Mouse (Mus musculus) liver, embryonic 12.5 days (tissue): ENCODE results near the gene Dock2. TPM values are rescaled to one million over a fixed set of nuclear protein-coding genes. Genes with fewer than 3 reads are reported as not detected.
"Not testable (repeated sequence)": the region's sequence is repeated elsewhere in the genome, so short reads cannot be mapped to it uniquely, and the experiment has no call there.

Experiments
- ATAC-seq: fragments of 200-750 bp; cut with Nextera tagmentation; 2 replicates; pipeline ENCODE4 v1.8.0; 2017; ENCODE audit warnings: moderate number of reproducible peaks, mild to moderate bottlenecking, moderate library complexity
- H3K27ac ChIP-seq: fragments of 300-500 bp; sonication (generic); 2 replicates; pipeline ENCODE4 v1.5.1; 2016; ENCODE audit warnings: mild to moderate bottlenecking
- H3K27me3 ChIP-seq: fragments of 300-500 bp; sonication (generic); replicated peaks from 2 replicates; pipeline ENCODE4 v1.6.1; 2016; ENCODE audit warnings: mild to moderate bottlenecking, moderate library complexity
- H3K36me3 ChIP-seq: fragments of 300-500 bp; sonication (generic); 2 replicates; pipeline ENCODE4 v1.6.1; 2016; ENCODE audit warnings: mild to moderate bottlenecking, moderate library complexity
- H3K4me1 ChIP-seq: fragments of 300-500 bp; sonication (generic); 2 replicates; pipeline ENCODE4 v1.6.1; 2016
- H3K4me2 ChIP-seq: fragments of 300-500 bp; sonication (generic); 2 replicates; pipeline ENCODE4 v1.6.1; 2016; ENCODE audit warnings: mild to moderate bottlenecking, moderate library complexity
- H3K4me3 ChIP-seq: fragments of 300-500 bp; sonication (generic); 2 replicates; pipeline ENCODE4 v1.5.1; 2016; ENCODE audit warnings: mild to moderate bottlenecking, moderate library complexity
- H3K9ac ChIP-seq: fragments of 300-500 bp; sonication (generic); 2 replicates; pipeline ENCODE4 v1.6.1; 2016; ENCODE audit warnings: mild to moderate bottlenecking, moderate library complexity
- H3K9me3 ChIP-seq: fragments of 300-500 bp; sonication (generic); replicated peaks from 2 replicates; pipeline ENCODE4 v1.6.1; 2016; ENCODE audit warnings: mild to moderate bottlenecking, moderate library complexity
- WGBS: fragments of 180-500 bp; shearing (Covaris S2); methylation state at CpG from one replicate; pipeline ENCODE4 v1.1.7; 2016; ENCODE audit not compliant: insufficient replicate concordance; 5-methylcytosine and 5-hydroxymethylcytosine counted together
- polyA plus RNA-seq: library from polyadenylated mRNA; unstranded; fragments of >200 nt; fragmentation: Nextera tagmentation; extraction: Ambion mirVana; gene quantifications from 2 replicates; pipeline ENCODE4 v1.2.1, GENCODE M21; 2016

Dock2 gene
- 6.1 and 6.3 TPM in 2 replicates for polyA plus RNA-seq

DNA sequence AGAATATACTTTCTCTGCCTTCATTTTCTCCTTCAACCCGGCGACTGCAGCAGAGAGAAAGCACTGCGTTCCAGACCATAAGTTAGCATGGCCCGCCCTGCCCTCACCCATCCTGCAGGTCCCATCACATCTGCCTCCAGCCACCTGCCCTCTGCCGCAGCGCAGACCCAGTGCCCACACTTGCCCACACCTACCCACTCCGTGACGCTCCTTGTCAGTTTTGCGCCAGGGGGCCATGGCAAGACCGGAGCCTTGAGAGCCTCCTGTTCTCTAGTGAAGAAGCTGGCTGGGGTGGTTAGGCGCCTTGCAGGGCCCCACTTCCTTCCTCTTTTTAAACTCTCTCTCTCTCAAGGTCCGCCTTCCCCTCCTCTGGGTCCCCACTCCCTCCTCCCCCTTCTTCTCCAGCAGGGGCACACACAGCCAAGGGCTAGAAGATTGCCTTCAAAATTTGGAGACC is at the start of gene Dock2:
Gene Dock2, minus strand, starts transcription at position 306 of the 457 bp plus-strand sequence.
- ATAC-seq: peak; percentile 65
- Histone ChIP-seq H3K4me1 (peaks cover 29% of the 10 kb centered on the region), H3K27me3 (no peaks in the 10 kb centered on the region), H3K9me3 (no peaks in the 10 kb centered on the region), H3K36me3 (no peaks in the 10 kb centered on the region), H3K9ac (peak within 1 kb of the TSS; percentile 53), H3K4me2 (peak within 1 kb of the TSS; percentile 65), H3K4me3 (peak within 1 kb of the TSS; percentile 52), H3K27ac (no peak within 1 kb of the TSS; the same call in 1 of the 2 replicates)
- WGBS: 23% methylated on average over 12 of the region's 12 CpGs

DNA sequence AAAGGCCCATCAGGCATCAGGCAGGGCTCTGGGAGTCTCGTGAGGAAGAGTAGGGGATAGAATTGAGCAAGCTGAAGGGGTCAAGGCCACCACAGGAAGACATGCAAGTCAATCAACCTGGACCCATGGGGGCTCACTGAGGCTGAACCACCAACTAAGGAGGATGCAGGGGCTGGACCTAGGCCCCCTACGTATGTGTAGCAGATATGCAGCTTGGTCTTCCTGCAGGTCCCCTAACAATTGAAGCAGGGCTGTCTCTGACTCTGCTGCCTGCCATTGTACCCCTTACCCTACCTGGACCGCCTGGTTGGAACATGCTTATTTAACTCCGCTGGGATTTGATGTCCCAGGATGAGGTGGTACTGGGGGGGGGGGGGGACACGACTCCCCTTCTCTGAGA is 49.0 kb upstream of the Dock2 start:
- peak overlapping the region; percentile 83 for H3K4me3 ChIP-seq
- ATAC-seq: no peak
- H3K36me3 ChIP-seq: peaks cover 34% of the 10 kb centered on the region
- H3K4me1 ChIP-seq: peaks cover 22% of the 10 kb centered on the region
- 0 out of 2 replicates have a peak, but pooled peaks cover 5% of the 10 kb centered on the region for H3K27me3 ChIP-seq
- H3K9ac ChIP-seq: peak overlapping the region; percentile 84
- no peaks in the 10 kb centered on the region for H3K9me3 ChIP-seq
- peak overlapping the region; percentile 82 for H3K27ac ChIP-seq
- WGBS: 9% methylated on average over 4 of the region's 5 CpGs
- peak overlapping the region; percentile 84 for H3K4me2 ChIP-seq

DNA sequence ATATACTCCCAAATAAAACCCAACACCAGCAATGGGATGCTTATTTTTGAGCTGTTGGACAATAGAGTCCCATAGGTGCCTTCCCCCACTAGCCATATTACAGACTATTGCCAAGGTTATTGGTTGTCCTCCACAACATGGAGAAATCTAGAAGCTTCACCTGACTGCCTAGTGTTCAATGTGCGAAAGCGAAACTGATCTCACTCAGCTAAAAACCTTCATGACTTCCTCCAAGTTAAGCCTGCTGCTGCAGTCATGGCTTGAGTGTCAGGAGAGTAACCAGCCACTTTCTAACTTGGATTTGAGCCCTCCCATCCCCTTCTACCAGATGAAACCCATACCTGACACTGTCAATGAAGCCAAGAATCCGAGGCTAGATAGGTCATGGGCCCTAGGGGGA is 44.1 kb upstream of the Dock2 start:
- 92% methylated on average over 3 of the region's 3 CpGs for WGBS
- Histone ChIP-seq H3K4me2 (no peak overlapping the region), H3K36me3 (peaks cover 72% of the 10 kb centered on the region), H3K4me1 (peaks cover 13% of the 10 kb centered on the region), H3K9me3 (no peaks in the 10 kb centered on the region), H3K4me3 (no peak overlapping the region), H3K27ac (no peak overlapping the region), H3K27me3 (no peaks in the 10 kb centered on the region), H3K9ac (no peak overlapping the region)
- ATAC-seq: no peak

DNA sequence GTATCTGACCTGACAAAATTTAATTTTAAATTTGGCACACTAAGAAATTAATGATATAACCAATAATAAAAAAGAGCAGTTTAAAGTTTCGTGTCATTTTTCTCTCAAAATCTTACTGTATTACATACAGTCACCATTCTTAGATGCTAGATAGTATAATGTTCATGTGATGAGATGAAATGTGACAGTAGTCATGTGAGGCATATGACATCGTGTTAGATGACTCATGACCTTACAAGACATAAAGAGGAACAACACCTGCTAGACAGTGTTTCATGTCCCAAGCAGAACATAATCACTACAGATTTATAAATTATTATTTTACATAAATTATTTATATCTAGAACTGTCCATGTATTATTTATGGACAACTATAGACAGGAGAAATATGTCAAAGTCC is 43.2 kb upstream of the Dock2 start:
- peaks cover 5% of the 10 kb centered on the region; the same call in 1 of the 2 replicates for H3K4me1 ChIP-seq
- 80% methylated on average over 2 of the region's 2 CpGs for WGBS
- H3K9me3 ChIP-seq: no peaks in the 10 kb centered on the region
- H3K27ac ChIP-seq: no peak overlapping the region
- no peak overlapping the region for H3K9ac ChIP-seq
- no peak overlapping the region for H3K4me2 ChIP-seq
- H3K4me3 ChIP-seq: no peak overlapping the region
- H3K27me3 ChIP-seq: no peaks in the 10 kb centered on the region
- H3K36me3 ChIP-seq: peaks cover 79% of the 10 kb centered on the region
- ATAC-seq: no peak

DNA sequence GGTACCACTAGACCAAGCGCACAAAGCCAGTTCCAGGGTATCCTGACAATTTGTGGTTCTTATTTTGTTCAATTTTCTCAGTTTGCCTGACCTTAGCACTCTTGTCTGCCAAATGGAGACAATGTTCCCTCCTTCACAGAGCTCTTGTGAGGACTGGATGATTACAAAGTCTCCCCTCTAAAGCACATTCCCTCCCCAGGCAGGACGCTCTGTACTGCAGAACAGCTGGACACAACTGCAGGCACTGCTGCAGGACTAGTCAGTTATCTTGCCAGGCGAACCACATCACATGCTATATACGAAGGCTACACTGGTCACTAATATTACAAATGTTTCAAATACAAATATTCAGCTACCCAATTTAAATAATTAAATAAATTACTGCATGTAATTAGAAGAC is 41.1 kb upstream of the Dock2 start:
- Histone ChIP-seq H3K27me3 (no peaks in the 10 kb centered on the region), H3K4me1 (no peaks in the 10 kb centered on the region), H3K4me3 (no peak overlapping the region), H3K36me3 (peaks cover 85% of the 10 kb centered on the region), H3K27ac (no peak overlapping the region), H3K9ac (no peak overlapping the region), H3K4me2 (no peak overlapping the region), H3K9me3 (no peaks in the 10 kb centered on the region)
- 87% methylated on average over 4 of the region's 4 CpGs for WGBS
- ATAC-seq: no peak

DNA sequence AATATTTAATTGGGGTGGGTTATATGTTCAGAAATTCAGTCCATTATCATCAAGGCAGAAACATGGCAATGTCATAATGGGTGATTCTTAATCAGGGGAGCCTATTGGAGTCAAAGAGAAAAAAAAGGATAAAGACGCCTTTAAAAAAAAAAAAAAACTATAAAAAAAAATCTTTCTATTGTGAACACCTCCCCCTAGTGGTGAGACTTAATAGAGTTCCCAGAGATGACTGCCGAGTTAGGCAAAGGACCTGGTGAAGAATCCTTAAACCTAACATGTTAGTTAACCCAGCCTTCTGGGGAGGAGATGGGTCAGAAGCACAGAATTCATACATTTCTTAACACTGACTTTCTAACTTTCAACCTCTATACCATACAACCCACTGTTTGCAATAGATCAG is 31.1 kb upstream of the Dock2 start:
- no peak overlapping the region for H3K4me3 ChIP-seq
- 20% methylated on average over 2 of the region's 2 CpGs for WGBS
- no peak overlapping the region for H3K9ac ChIP-seq
- H3K4me2 ChIP-seq: no peak overlapping the region
- H3K9me3 ChIP-seq: no peaks in the 10 kb centered on the region
- peaks cover 87% of the 10 kb centered on the region for H3K36me3 ChIP-seq
- no peak overlapping the region for H3K27ac ChIP-seq
- ATAC-seq: no peak
- no peaks in the 10 kb centered on the region for H3K4me1 ChIP-seq
- no peaks in the 10 kb centered on the region for H3K27me3 ChIP-seq

DNA sequence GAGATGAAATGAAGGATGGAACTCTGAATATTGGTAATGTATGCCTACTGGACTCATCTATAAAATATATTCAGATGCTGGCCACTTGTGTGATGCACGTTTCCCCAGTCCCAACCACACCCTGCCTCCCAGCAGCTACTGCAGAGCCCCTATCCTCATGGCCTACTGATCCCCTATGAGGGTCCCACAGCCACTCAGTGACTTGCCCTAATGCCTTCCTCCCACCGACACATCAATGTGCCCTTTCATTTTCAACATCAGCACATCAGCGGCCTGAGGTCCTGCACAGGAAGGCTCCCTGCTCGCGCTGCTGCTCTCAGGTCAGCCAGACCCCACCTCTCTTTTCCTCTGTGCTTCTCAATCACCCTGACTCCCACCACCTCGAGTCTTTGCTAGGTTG is 30.6 kb upstream of the Dock2 start:
- Histone ChIP-seq H3K36me3 (peaks cover 88% of the 10 kb centered on the region), H3K27me3 (no peaks in the 10 kb centered on the region), H3K9me3 (no peaks in the 10 kb centered on the region), H3K4me3 (no peak overlapping the region), H3K4me2 (no peak overlapping the region), H3K27ac (no peak overlapping the region), H3K4me1 (no peaks in the 10 kb centered on the region), H3K9ac (no peak overlapping the region)
- no peak for ATAC-seq
- WGBS: 81% methylated on average over 6 of the region's 6 CpGs

DNA sequence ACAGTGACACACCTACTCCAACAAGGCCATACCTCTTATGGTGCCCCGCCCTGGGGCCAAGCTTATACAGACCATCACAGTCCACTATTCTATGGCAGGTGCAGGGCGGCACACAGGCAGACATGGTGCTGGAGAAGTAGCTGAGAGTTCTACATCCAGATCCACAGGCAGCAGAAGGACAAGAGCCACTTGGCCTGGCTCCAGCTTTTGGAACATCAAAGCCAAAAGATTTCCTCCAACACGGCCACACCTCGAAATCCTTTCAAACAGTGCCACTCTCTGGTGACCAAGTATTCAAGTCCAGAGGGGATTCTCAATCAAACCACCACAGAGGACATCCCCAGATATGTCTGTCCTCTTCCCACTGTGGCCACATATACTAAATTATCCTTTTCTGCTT is 21.3 kb upstream of the Dock2 start:
- ATAC-seq: not testable (repeated sequence)
- 81% methylated on average over 4 of the region's 4 CpGs for WGBS

DNA sequence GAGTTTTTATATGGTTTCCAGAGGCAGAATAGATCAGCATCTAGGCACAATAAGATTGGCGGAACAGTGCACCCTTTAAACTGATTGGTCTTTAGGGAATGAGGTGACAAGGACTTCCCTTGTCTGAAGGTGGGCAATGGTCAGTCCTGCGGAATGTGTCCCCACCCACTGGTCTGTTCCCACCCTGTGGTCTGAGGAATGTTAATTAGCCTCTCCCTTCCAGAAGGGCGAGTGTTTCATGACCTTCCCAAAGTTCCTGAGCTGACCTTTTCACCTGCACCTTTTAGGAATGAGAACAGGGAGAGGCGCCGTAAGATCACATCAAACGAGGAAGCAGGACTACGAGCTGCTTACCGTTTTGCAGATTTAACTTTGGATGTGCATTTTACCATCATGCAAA is 14.4 kb upstream of the Dock2 start:
- not testable (repeated sequence) for ATAC-seq, H3K4me2 ChIP-seq, H3K9me3 ChIP-seq, H3K4me3 ChIP-seq, H3K27me3 ChIP-seq, H3K36me3 ChIP-seq, H3K9ac ChIP-seq, H3K4me1 ChIP-seq, H3K27ac ChIP-seq
- 54% methylated on average over 8 of the region's 8 CpGs for whole genome bisulfite sequencing

More for the DNA sequence above, 21.3 kb upstream of the Dock2 start:
- H3K9me3 ChIP-seq, H3K36me3 ChIP-seq, H3K27ac ChIP-seq, H3K27me3 ChIP-seq, H3K4me2 ChIP-seq, H3K9ac ChIP-seq, H3K4me3 ChIP-seq, H3K4me1 ChIP-seq: not testable (repeated sequence)

DNA sequence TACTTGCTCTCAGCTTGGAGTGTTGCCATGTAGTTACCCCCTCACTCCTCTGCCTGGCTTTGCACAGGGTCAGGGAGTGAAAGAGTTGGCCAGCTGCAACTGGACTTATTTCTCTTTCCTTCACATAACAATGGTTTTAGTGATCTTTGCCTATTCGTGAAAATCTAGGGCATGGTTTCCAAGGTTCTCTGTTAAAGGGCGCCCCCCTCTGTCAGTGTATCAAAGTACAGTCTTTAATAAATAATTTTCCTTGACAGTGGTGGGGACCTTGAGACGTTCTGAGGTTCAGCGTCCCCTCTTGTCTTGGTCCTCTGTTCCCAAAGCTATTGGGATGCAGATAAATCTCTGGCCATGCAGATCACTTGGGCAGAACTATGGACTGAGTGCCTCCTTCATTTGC is 12.4 kb upstream of the Dock2 start:
- no peaks in the 10 kb centered on the region for H3K36me3 ChIP-seq
- no peak for ATAC-seq
- no peak overlapping the region for H3K27ac ChIP-seq
- no peaks in the 10 kb centered on the region for H3K4me1 ChIP-seq
- no peaks in the 10 kb centered on the region for H3K27me3 ChIP-seq
- WGBS: 14% methylated on average over 4 of the region's 4 CpGs
- H3K4me2 ChIP-seq: no peak overlapping the region
- no peak overlapping the region for H3K9ac ChIP-seq
- no peak overlapping the region for H3K4me3 ChIP-seq
- H3K9me3 ChIP-seq: no peaks in the 10 kb centered on the region

DNA sequence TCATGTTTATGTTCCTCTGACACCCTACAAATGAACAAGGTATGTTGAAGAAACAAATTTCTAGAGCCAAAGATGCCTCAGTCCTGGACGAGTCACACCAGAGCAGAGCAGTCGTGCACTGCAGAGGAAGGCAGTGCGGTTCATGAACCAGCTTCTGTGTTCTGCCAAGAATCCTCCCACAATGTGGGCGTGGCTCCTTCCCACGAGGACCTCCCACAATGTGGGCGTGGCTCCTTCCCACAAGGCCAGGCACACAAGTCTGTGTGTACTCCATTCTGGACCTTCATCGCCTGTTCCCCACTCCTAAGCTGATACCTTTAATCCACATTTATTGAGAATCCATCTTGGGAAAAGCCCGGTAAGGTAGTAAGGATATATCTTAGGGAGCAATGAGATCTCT is 8.2 kb upstream of the Dock2 start:
- Histone ChIP-seq H3K27me3 (no peaks in the 10 kb centered on the region), H3K4me1 (peaks cover 1% of the 10 kb centered on the region), H3K36me3 (no peaks in the 10 kb centered on the region), H3K9ac (no peak overlapping the region), H3K27ac (no peak overlapping the region), H3K9me3 (no peaks in the 10 kb centered on the region), H3K4me3 (no peak overlapping the region), H3K4me2 (no peak overlapping the region)
- ATAC-seq: 0 out of 2 replicates have a peak, but pooled peaks have one; percentile 46
- 50% methylated on average over 8 of the region's 8 CpGs for WGBS

DNA sequence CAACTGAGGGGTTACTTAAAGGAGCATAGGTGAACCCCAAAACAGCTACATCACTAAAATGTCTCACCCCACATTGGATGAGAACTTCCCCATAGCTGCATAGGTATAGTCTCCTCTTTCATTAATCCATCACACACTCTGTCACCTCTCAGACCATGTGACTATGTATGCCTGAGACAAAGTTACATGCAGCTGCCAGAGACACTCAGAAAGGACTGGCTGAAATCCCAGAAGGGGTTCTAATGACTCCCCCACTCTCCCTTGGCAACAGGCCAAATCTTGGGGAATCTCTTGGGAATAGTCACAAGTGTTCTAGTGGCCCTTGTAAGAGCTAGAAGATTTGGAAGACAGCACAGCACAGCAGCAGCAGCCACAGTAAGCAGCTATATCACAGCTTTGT is 1.2 kb upstream of the Dock2 start:
- no peaks in the 10 kb centered on the region for H3K36me3 ChIP-seq
- ATAC-seq: no peak
- H3K27ac ChIP-seq: no peak overlapping the region
- peaks cover 29% of the 10 kb centered on the region for H3K4me1 ChIP-seq
- no peak overlapping the region for H3K9ac ChIP-seq
- H3K9me3 ChIP-seq: no peaks in the 10 kb centered on the region
- H3K27me3 ChIP-seq: no peaks in the 10 kb centered on the region
- H3K4me2 ChIP-seq: no peak overlapping the region
- no peak overlapping the region for H3K4me3 ChIP-seq
